Mouse (Mus musculus): ENCODE measurements around the gene Rragd. TPM values are rescaled to one million over a fixed set of nuclear protein-coding genes. Genes with fewer than 3 reads are reported as not detected.

Gene Rragd
- polyA plus RNA-seq (2012; ENCODE audit: low replicate concordance): 0.58 TPM in 2 replicates

DNA sequence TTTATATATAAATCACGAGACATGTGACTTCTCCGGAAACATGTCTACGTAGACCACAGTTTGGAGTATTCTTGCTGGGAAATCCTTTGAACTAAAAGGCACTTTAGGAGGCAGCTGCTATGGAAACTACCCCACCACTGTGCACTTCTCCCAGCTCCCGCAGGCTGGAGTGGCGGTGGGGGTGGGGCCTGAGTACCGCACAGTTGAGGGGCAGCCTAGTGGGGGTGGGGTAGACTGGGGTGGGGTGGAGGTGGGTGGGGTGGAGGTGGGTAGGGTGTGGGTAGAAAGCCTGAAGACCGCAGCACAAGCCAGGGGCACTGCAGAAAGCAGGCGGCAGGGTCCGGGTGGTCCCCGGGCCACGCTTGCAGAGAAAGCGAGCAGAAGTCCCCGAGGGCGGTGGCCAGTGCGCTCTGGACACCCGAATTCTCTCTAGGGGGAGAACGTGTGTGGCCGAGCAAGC is at the start of gene Rragd:
TSS of gene Rragd (plus strand) at position 322 of the 460 bp plus-strand sequence.

DNA sequence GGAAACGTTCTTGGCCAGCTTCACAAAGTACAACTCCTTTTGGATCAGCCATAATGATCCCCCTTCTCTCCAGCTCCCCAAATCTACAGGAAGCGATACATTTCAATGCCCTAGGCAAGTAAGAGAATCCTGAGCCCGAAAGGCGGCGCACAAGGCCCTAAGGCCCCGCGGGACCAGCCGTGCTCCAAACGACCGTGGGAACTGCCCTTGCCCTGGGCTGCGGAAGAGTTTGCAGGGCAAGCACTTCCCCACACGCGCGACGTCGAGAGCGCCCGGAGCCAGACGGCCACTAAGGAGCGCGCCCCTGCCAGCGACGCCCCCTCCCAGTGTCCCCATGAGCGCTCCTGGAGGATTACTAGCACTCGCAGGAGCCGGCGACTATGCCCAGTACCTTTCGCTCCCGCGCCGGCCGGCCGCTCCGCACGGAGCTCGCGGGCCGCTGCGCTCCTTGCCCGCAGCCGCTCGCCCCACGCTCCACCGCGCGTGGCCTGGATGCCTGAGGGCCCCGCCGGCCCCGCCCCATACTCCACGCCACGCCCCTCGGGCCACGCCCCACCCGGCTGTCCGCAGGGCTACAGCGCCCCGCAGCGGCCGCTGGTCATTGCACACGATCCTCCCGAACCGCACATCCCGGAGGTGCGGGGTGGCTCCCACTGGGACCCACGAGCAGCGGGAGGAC is 32.3 kb upstream of the Rragd start, which contains the start of gene Ankrd6:
TSS of gene Ankrd6 (minus strand) at position 486 of the 679 bp plus-strand sequence.

DNA sequence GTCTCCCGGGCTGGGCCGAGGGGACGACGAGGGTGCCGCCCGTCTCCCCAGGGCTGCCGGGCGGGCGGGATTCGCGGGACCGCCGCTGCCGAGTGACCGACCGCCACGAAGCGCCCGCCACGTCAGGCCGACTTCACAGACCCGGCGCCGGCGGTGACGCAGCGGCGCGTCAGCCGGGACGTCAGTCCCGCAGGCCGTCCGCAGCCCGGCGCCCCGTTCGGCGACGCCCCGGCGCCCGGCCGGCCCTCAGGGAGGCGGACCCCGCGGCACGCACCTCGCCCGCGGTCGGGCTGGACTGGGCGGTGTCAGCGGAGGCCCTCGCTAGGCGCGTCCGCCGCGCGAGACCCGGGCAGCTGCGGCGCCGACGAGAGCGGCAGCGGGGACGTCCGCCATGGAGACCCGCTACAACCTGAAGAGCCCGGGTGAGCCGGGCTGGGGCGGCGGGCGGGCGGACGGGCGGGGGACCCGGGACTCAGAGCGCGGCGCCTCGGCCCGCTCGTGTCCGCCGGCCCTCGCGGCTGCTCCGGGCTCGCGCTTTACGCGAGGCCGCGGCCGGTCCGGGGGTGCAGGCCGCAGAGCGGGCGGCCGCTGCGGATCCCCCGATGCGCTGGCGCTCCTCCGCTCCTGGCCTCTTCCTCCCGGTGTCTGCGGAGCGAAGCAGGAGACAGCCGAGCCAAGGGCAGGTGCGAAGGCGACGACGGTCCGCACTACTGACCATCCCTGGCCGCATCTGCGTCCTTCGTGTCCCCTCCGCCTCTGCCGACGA is 48.5 kb downstream of the Rragd start, which contains the start of gene Ube2j1:
TSS of gene Ube2j1 (plus strand) at position 222 of the 766 bp plus-strand sequence.

DNA sequence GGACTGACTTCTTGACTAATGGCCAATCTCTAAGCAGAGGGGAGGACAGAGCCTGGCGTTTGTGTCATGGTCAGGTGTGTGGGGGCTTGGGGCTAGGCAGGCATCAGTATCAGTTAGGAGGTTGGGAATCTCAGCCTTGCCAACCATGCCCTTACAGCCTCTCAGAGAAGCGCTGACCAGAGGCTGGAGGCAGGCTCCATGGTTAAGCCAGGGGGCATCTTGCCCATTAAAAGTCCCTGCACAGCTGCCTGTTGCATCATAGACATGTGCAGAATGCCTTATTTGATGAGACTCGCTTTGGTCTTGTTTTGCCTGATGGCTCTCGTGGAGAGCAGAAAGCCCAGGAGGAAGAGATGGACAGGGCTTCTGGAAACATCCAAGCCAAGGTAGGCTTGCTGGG is 80.1 kb downstream of the Rragd start, which contains the start of gene Gabrr2:
TSS of gene Gabrr2 (plus strand) at position 19 of the 400 bp plus-strand sequence.

Other genes with a start within 250 kb of the Rragd start
- 3.4 and 3.6 TPM in 2 replicates for gene Lyrm2, start 182.8 kb upstream of the Rragd start, polyA plus RNA-seq (2012; ENCODE audit: low replicate concordance)
- 0.30 and 0.42 TPM in 2 replicates for gene Ankrd6, start 32.2 kb upstream of the Rragd start, polyA plus RNA-seq (2012; ENCODE audit: low replicate concordance)
- gene Ube2j1, start 48.4 kb downstream of the Rragd start, polyA plus RNA-seq (2012; ENCODE audit: low replicate concordance): 28.2 and 44.4 TPM in 2 replicates
- gene Gabrr2, start 80.0 kb downstream of the Rragd start, polyA plus RNA-seq (2012; ENCODE audit: low replicate concordance): 0.20 and 1.8 TPM in 2 replicates
- gene Gabrr1, start 149.5 kb downstream of the Rragd start, polyA plus RNA-seq (2012; ENCODE audit: low replicate concordance): 0.04 TPM in 1 of 2 replicates, not detected in the other
- 0.39 TPM in 1 of 2 replicates, not detected in the other for gene Pm20d2, start 206.7 kb downstream of the Rragd start, polyA plus RNA-seq (2012; ENCODE audit: low replicate concordance)
- gene Srsf12, start 226.0 kb downstream of the Rragd start, polyA plus RNA-seq (2012; ENCODE audit: low replicate concordance): 0.22 and 0.63 TPM in 2 replicates

Data from hematopoietic multipotent progenitor cell, adult 10-12 weeks (in vitro differentiated cells).